In the genomic region with DNA sequence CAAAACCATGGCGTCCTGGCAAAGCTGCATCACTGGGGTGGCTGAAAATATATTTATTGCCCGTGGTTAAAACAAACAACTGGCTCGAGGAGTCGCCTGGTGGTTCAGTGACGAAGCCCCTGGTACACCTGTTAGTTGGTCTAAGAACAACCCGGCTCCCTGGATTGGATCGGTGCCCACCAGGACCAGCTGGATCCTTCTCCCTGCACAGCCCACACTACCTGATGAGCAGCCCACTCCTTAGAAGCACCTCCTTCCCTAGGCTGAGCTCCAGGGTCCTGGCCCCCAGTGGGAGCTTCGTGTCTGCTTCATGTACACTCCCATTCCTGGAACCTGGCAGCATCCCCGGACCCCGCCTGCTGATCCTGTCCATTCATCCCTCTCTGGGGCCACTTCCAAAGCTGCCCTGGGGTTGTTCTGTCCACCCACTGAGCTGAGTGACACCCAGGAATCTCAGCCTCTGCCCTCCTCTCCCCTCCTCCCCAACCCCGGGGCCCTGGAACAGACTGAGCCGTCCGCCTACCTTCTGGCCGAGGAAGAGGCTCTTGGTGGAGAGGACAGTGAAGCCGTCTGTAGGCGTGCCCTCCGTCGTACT, we compare ENCODE assay signal across 22 mouse cellular contexts. TPM values are rescaled to one million over a fixed set of nuclear protein-coding genes. Genes with fewer than 3 reads are reported as not detected.
DNase-seq lines count a peak whose midpoint lies in the region; ATAC-seq lines count a peak whose summit lies in the region.
"Had no signal": no experiment of that assay in that cellular context is flagged by ENCODE, and none has a peak within 500 bp of the region (broad histone marks: within the 10 kb centered on the region; RNA-seq: fewer than 3 reads in every experiment).

No protein-coding gene starts in this region.

- WGBS in kidney, embryonic 14.5 days: 79% methylated on average over 18 of the region's 18 CpGs
- 85% methylated on average over 18 of the region's 18 CpGs for WGBS in forebrain, embryonic 14.5 days

- DNase-seq in cerebellum, postnatal 25 days: peak; percentile 36 to 51
- no peak for DNase-seq in cerebellum, adult 9-10 months
- no peak for DNase-seq in kidney, postnatal 14 days
- DNase-seq in right cerebral cortex, postnatal 25 days: peak; percentile 36
- no peak for DNase-seq in right cerebral cortex, postnatal 14 days
- no peak for DNase-seq in gastrocnemius, postnatal 25 days
- no peak for DNase-seq in forebrain, embryonic 14.5 days (ENCODE audit: low spot score)
- DNase-seq: adrenal gland, adult 2 months; heart, adult 11 months; heart, postnatal 14 days; liver, postnatal 0 days; lung, postnatal 10 days; thymus, postnatal 25 days had no signal

- H3K36me3 ChIP-seq in kidney, embryonic 14.5 days (ENCODE audit: control insufficient read depth, insufficient read depth, low read length): peaks cover 63% of the 10 kb centered on the region
- H3K36me3 ChIP-seq in forebrain, embryonic 14.5 days (ENCODE audit: control insufficient read depth, insufficient read depth, low read length): peaks cover 44% of the 10 kb centered on the region

- no peak overlapping the region for H3K27ac ChIP-seq in kidney, embryonic 14.5 days (ENCODE audit: low read depth, low read length)
- H3K27ac ChIP-seq in forebrain, embryonic 14.5 days (ENCODE audit: low read depth, low read length): no peak overlapping the region
- H3K27ac ChIP-seq: embryonic facial prominence, embryonic 13.5 days; forebrain, embryonic 15.5 days; kidney, postnatal 0 days; left cerebral cortex, adult 2 months; midbrain, embryonic 10.5 days had no signal

- peak; percentile 35; the same call in 1 of the 2 replicates for ATAC-seq in kidney, embryonic 14.5 days (ENCODE audit: low FRiP score, low TSS enrichment)
- no peak for ATAC-seq in forebrain, embryonic 14.5 days
- ATAC-seq: forebrain, embryonic 15.5 days; liver, postnatal 0 days; Patski had no signal

- H3K4me2 ChIP-seq in kidney, embryonic 14.5 days (replicated peaks; ENCODE audit: low read depth, low read length): no peak overlapping the region
- H3K4me2 ChIP-seq in forebrain, embryonic 14.5 days (ENCODE audit: low read length): no peak overlapping the region
- H3K4me2 ChIP-seq: embryonic facial prominence, embryonic 13.5 days; forebrain, embryonic 15.5 days; heart, embryonic 12.5 days; liver, embryonic 11.5 days had no signal

- H3K9me3 ChIP-seq in kidney, embryonic 14.5 days (ENCODE audit: control insufficient read depth, low read length): no peaks in the 10 kb centered on the region
- H3K9me3 ChIP-seq in forebrain, embryonic 14.5 days (replicated peaks; ENCODE audit: control insufficient read depth, low read length): no peaks in the 10 kb centered on the region
- H3K9me3 ChIP-seq: embryonic facial prominence, embryonic 13.5 days; forebrain, embryonic 15.5 days; heart, embryonic 12.5 days; midbrain, embryonic 10.5 days had no signal

- no peak overlapping the region for H3K4me3 ChIP-seq in kidney, embryonic 14.5 days (ENCODE audit: low read length)
- no peak overlapping the region for H3K4me3 ChIP-seq in forebrain, embryonic 14.5 days (ENCODE audit: low read depth, low read length)
- H3K4me3 ChIP-seq: embryonic facial prominence, embryonic 13.5 days; forebrain, embryonic 15.5 days; heart, embryonic 12.5 days; left cerebral cortex, adult 2 months; midbrain, embryonic 10.5 days had no signal

- no peak overlapping the region for H3K9ac ChIP-seq in kidney, embryonic 14.5 days (ENCODE audit: low read depth, low read length)
- H3K9ac ChIP-seq in forebrain, embryonic 14.5 days (ENCODE audit: low read length): no peak overlapping the region
- H3K9ac ChIP-seq: embryonic facial prominence, embryonic 13.5 days; forebrain, embryonic 15.5 days; heart, embryonic 12.5 days; liver, postnatal 0 days had no signal

- peaks cover 12% of the 10 kb centered on the region for H3K4me1 ChIP-seq in kidney, embryonic 14.5 days (ENCODE audit: control insufficient read depth, insufficient read depth, low read length)
- H3K4me1 ChIP-seq in forebrain, embryonic 14.5 days (ENCODE audit: control insufficient read depth, insufficient read depth, low read length): peaks cover 27% of the 10 kb centered on the region
- H3K4me1 ChIP-seq: midbrain, embryonic 10.5 days had no signal

- no peaks in the 10 kb centered on the region for H3K27me3 ChIP-seq in kidney, embryonic 14.5 days (ENCODE audit: control insufficient read depth, insufficient read depth, low read length)
- no peaks in the 10 kb centered on the region for H3K27me3 ChIP-seq in forebrain, embryonic 14.5 days (replicated peaks; ENCODE audit: control insufficient read depth, insufficient read depth, low read length)
- H3K27me3 ChIP-seq: embryonic facial prominence, embryonic 13.5 days; forebrain, embryonic 15.5 days; heart, embryonic 12.5 days; Patski had no signal

RNA-seq across cellular contexts. Expression of a gene that starts 40.5 kb away (rescaled TPM):
- polyA plus RNA-seq in kidney, embryonic 14.5 days (2014; fragmentation: Nextera tagmentation; extraction: Ambion mirVana): 440 and 481 TPM in 2 replicates
- 10 to 100 TPM; 61.8 to 62.6 TPM for total RNA-seq in gastrocnemius, postnatal 25 days (2021)
- 422 and 438 TPM in 2 replicates for polyA plus RNA-seq in forebrain, embryonic 14.5 days (2014; fragmentation: Nextera tagmentation; extraction: Ambion mirVana)

Comparison
In these comparisons a context has a peak if more than half of its experiments do, and no peak if none do; other contexts are left out.
1. DNase-seq: peak in cerebellum, postnatal 25 days (2 of 2) and right cerebral cortex, postnatal 25 days (single experiment); none in cerebellum, adult 9-10 months (single experiment), kidney, postnatal 14 days (single experiment), right cerebral cortex, postnatal 14 days (single experiment), gastrocnemius, postnatal 25 days (single experiment) and forebrain, embryonic 14.5 days (single experiment).